Mouse (Mus musculus) heart, postnatal 14 days (tissue): Measurements from ENCODE around the gene Hdgfl2. TPM values are rescaled to one million over a fixed set of nuclear protein-coding genes. Genes with fewer than 3 reads are reported as not detected.
"Not testable (repeated sequence)": the region's sequence is repeated elsewhere in the genome, so short reads cannot be mapped to it uniquely, and the experiment has no call there.

Source experiments
- DNase-seq, 2 experiments: peaks; one replicate each; pipeline ENCODE4 v3.0.0; 2021 to 2022
- intact Hi-C: fragments of 180-260 bp; cut with DNase I; formaldehyde crosslinking; loops from one replicate; pipeline ENCODE4 v1.15.1; 2025
- total RNA-seq, 2 experiments: library from RNA; stranded (reverse); gene quantifications; 2 replicates each; pipeline ENCODE4 v1.2.3; 2021

Hdgfl2 gene
- total RNA-seq, 2 experiments from 2014 or later, result 37.3 to 39.8 TPM

- DNase-seq, result no peak
- intact Hi-C loops, result no loop called here
These were observed 23.3 kb upstream of the Hdgfl2 start for GRCm38 (mm10) chr17:56055945-56056678.

- intact Hi-C loops, result no loop called here
- DNase-seq, result no peak
These were observed 21.9 kb upstream of the Hdgfl2 start for GRCm38 (mm10) chr17:56057381-56058120.

GRCm38 (mm10) chr17:56062081-56062480, 17.4 kb upstream of the Hdgfl2 start:
- DNase-seq, result no peak
- intact Hi-C loops, result no loop called here

GRCm38 (mm10) chr17:56065715-56066114, 13.7 kb upstream of the Hdgfl2 start:
- DNase-seq, intact Hi-C loops: not testable (repeated sequence)

GRCm38 (mm10) chr17:56066451-56066850, 13.0 kb upstream of the Hdgfl2 start:
- no peak for DNase-seq
- intact Hi-C loops, result no loop called here

- intact Hi-C loops, result no loop called here
- DNase-seq, result no peak
These were observed 10.4 kb upstream of the Hdgfl2 start for GRCm38 (mm10) chr17:56069066-56069465.

GRCm38 (mm10) chr17:56071126-56071525, 8.3 kb upstream of the Hdgfl2 start:
- DNase-seq, result no peak
- intact Hi-C loops, result no loop called here

GRCm38 (mm10) chr17:56072243-56072642, 7.2 kb upstream of the Hdgfl2 start:
- intact Hi-C loops, result no loop called here
- no peak for DNase-seq

GRCm38 (mm10) chr17:56074097-56074826, 5.2 kb upstream of the Hdgfl2 start:
- intact Hi-C loops, result loop anchor here (2.0 kb wide), 1 partner anchor 33 kb away; the partner anchor contains the start of gene Chaf1a
- DNase-seq, result peak; percentile 82 to 86

- peak; percentile 98 to 99 for DNase-seq
- intact Hi-C loops, result loop anchor here (2.0 kb wide), 1 partner anchor 34 kb away; the partner anchor contains the start of gene Chaf1a
These were observed 4.6 kb upstream of the Hdgfl2 start, which contains the start of gene Ubxn6 for GRCm38 (mm10) chr17:56074827-56075208. Ubxn6 (minus strand) TSS chr17:56075028.

GRCm38 (mm10) chr17:56077523-56077922, 1.9 kb upstream of the Hdgfl2 start:
- intact Hi-C loops, result no loop called here
- DNase-seq, result no peak

- DNase-seq, intact Hi-C loops: not testable (repeated sequence)
These were observed 1.1 kb upstream of the Hdgfl2 start for GRCm38 (mm10) chr17:56078361-56078760.

GRCm38 (mm10) chr17:56079921-56080320, 487 bp downstream of the Hdgfl2 start:
- DNase-seq, result no peak
- intact Hi-C loops, result no loop called here

- peak in 1 of 2 experiments; percentile 38 for DNase-seq
- intact Hi-C loops, result no loop called here
These were observed 1.5 kb downstream of the Hdgfl2 start for GRCm38 (mm10) chr17:56080781-56081585.

GRCm38 (mm10) chr17:56092312-56092711, 12.9 kb downstream of the Hdgfl2 start:
- intact Hi-C loops, result no loop called here
- DNase-seq, result no peak

- no peak for DNase-seq
- intact Hi-C loops, result no loop called here
These were observed 13.4 kb downstream of the Hdgfl2 start for GRCm38 (mm10) chr17:56092794-56093193.

GRCm38 (mm10) chr17:56096883-56097282, 17.4 kb downstream of the Hdgfl2 start:
- intact Hi-C loops, result no loop called here
- no peak for DNase-seq

GRCm38 (mm10) chr17:56098180-56098579, 18.7 kb downstream of the Hdgfl2 start:
- no peak for DNase-seq
- intact Hi-C loops, result no loop called here

GRCm38 (mm10) chr17:56098711-56099572, 19.5 kb downstream of the Hdgfl2 start:
- peak in 1 of 2 experiments; percentile 45 for DNase-seq
- intact Hi-C loops, result no loop called here
